In genomic region chr14:75847669-75848068, GRCm38 (mm10) we compare ENCODE assay signal across 10 mouse cellular contexts. TPM values are rescaled to one million over a fixed set of nuclear protein-coding genes. Genes with fewer than 3 reads are reported as not detected.
A peak's percentile ranks its signal among the peaks of the same experiment; 100 is the strongest.
DNase-seq lines count a peak whose midpoint lies in the region; ATAC-seq and TF ChIP-seq lines count a peak whose summit lies in the region.
"Had no signal": no experiment of that assay in that cellular context is flagged by ENCODE, and none has a peak within 500 bp of the region (broad histone marks: within the 10 kb centered on the region; RNA-seq: fewer than 3 reads in every experiment).

No protein-coding gene starts in this region.

- no peak for TF ChIP-seq EP300 in ES-Bruce4 (IDR thresholded peaks at IDR 0.05; ENCODE audit: insufficient read depth, low read depth, low read length)

- 0 out of 2 replicates have a peak overlapping the region, but pooled peaks have one; percentile 3 for H3K9ac ChIP-seq in heart, embryonic 12.5 days
- H3K9ac ChIP-seq in ES-Bruce4 (ENCODE audit: low read depth, poor library complexity, severe bottlenecking), result 0 out of 2 replicates have a peak overlapping the region, but pooled peaks have one; percentile 95

- H3K27ac ChIP-seq in heart, embryonic 12.5 days (ENCODE audit: poor library complexity, severe bottlenecking), result no peak overlapping the region
- peak overlapping the region; percentile 19; the same call in 1 of the 2 replicates for H3K27ac ChIP-seq in layer of hippocampus, adult 2 months
- H3K27ac ChIP-seq in ES-Bruce4 (ENCODE audit: insufficient read depth, low read length), result no peak overlapping the region
- peak overlapping the region; percentile 8; the same call in 1 of the 2 replicates for H3K27ac ChIP-seq in embryonic fibroblast, embryonic 13.5 days (ENCODE audit: insufficient read depth, low read length)

- ATAC-seq in heart, embryonic 12.5 days (ENCODE audit: insufficient number of reproducible peaks, low FRiP score), result no peak
- no peak for ATAC-seq in CD4-positive, CD25-positive, alpha-beta regulatory T cell, adult 4 months

- no peaks in the 10 kb centered on the region for H3K9me3 ChIP-seq in heart, embryonic 12.5 days (replicated peaks)
- H3K9me3 ChIP-seq in ES-Bruce4 (replicated peaks; ENCODE audit: control insufficient read depth, insufficient read depth, low read length, poor library complexity, severe bottlenecking), result no peaks in the 10 kb centered on the region

- WGBS in heart, embryonic 12.5 days, result 73% methylated on average over 4 of the region's 4 CpGs

- peak overlapping the region; percentile 30 for H3K4me3 ChIP-seq in heart, embryonic 12.5 days
- peak overlapping the region; percentile 61; the same call in 1 of the 2 replicates for H3K4me3 ChIP-seq in layer of hippocampus, adult 2 months
- H3K4me3 ChIP-seq in ES-Bruce4 (ENCODE audit: low read depth, low read length), result no peak overlapping the region
- H3K4me3 ChIP-seq in embryonic fibroblast, embryonic 13.5 days (ENCODE audit: insufficient read depth, low read length), result peak overlapping the region; percentile 55

- no peaks in the 10 kb centered on the region for H3K27me3 ChIP-seq in heart, embryonic 12.5 days (replicated peaks)
- H3K27me3 ChIP-seq in ES-Bruce4 (ENCODE audit: control insufficient read depth, insufficient read depth, low read length, poor library complexity, severe bottlenecking), result no peaks in the 10 kb centered on the region

- DNase-seq in heart, postnatal 4 days, result no peak
- DNase-seq in layer of hippocampus, adult 2 months (ENCODE audit: low spot score in 2 of 2), result no peak
- no peak for DNase-seq in layer of hippocampus, postnatal 25 days (ENCODE audit: extremely low spot score in 1 of 2, low spot score in 1 of 2)
- DNase-seq: adrenal gland, postnatal 25 days; lung, postnatal 10 days; spleen, adult 18-20 months had no signal

- TF ChIP-seq POLR2A in ES-Bruce4 (IDR thresholded peaks at IDR 0.05; ENCODE audit: insufficient read depth, low read length), result no peak
- no peak for TF ChIP-seq POLR2A in embryonic fibroblast, embryonic 13.5 days (IDR thresholded peaks at IDR 0.05; ENCODE audit: low read depth, low read length)

- no peak for TF ChIP-seq CTCF in layer of hippocampus, adult 2 months (conservative IDR thresholded peaks at IDR 0.05)
- TF ChIP-seq CTCF in ES-Bruce4 (IDR thresholded peaks at IDR 0.05; ENCODE audit: low read depth, low read length), result no peak
- no peak for TF ChIP-seq CTCF in embryonic fibroblast, embryonic 13.5 days (IDR thresholded peaks at IDR 0.05; ENCODE audit: borderline replicate concordance, insufficient read depth, low read length)

- H3K36me3 ChIP-seq in heart, embryonic 12.5 days, result peaks cover 56% of the 10 kb centered on the region
- peaks cover 39% of the 10 kb centered on the region for H3K36me3 ChIP-seq in ES-Bruce4 (ENCODE audit: control insufficient read depth, insufficient read depth, low read length, poor library complexity, severe bottlenecking)

- H3K4me1 ChIP-seq in heart, embryonic 12.5 days (replicated peaks), result peaks cover 25% of the 10 kb centered on the region
- no peaks in the 10 kb centered on the region for H3K4me1 ChIP-seq in ES-Bruce4 (ENCODE audit: control insufficient read depth, insufficient read depth, low read length)
- H3K4me1 ChIP-seq in embryonic fibroblast, embryonic 13.5 days (ENCODE audit: control insufficient read depth, insufficient read depth, low read length), result peaks cover 12% of the 10 kb centered on the region

- peak overlapping the region; percentile 25 for H3K4me2 ChIP-seq in heart, embryonic 12.5 days

RNA-seq across cellular contexts. Expression of gene Tpt1, which starts 2.8 kb away (rescaled TPM):
- 921 and 928 TPM in 2 replicates for polyA plus RNA-seq in heart, embryonic 12.5 days (2016; fragmentation: Nextera tagmentation; extraction: Ambion mirVana)
- 1,000 to 10,000 TPM; 3,223 to 3,331 TPM for total RNA-seq in heart, postnatal 4 days (2021)
- total RNA-seq in layer of hippocampus, adult 2 months (2021), result 1,000 to 10,000 TPM in 1 of 2 experiments, 100 to 1,000 TPM in 1; 932 to 1,022 TPM
- 1,000 to 10,000 TPM in 1 of 2 experiments, 100 to 1,000 TPM in 1; 935 to 1,046 TPM for total RNA-seq in layer of hippocampus, postnatal 25 days (2021)
- polyA plus RNA-seq in ES-Bruce4 (2011; ENCODE audit: insufficient read depth, insufficient read length, low read depth, missing spikeins), result 3,060 and 3,539 TPM in 2 replicates
- polyA plus RNA-seq in embryonic fibroblast, embryonic 13.5 days (2011; ENCODE audit: insufficient read length, low read depth, missing spikeins), result 3,843 and 4,417 TPM in 2 replicates
- 1,000 to 10,000 TPM; 1,301 to 2,015 TPM for polyA plus RNA-seq in CD4-positive, CD25-positive, alpha-beta regulatory T cell, adult 4 months (2017; shearing (Covaris generic))

Comparison
In these comparisons a context has a peak if more than half of its experiments do, and no peak if none do; other contexts are left out.
1. H3K27ac ChIP-seq: peak in layer of hippocampus, adult 2 months (single experiment) and embryonic fibroblast, embryonic 13.5 days (single experiment); none in heart, embryonic 12.5 days (single experiment) and ES-Bruce4 (single experiment).